Mouse (Mus musculus): ENCODE measurements around the gene Cys1.

Gene Cys1

GRCm38 (mm10) chr12:24699578-24699977 lies 18.0 kb upstream of the Cys1 start:
- intact Hi-C loops (cut with DNase I) = loop anchor here (2.0 kb wide), 1 partner anchor 229 kb away; no protein-coding TSS in a partner anchor

- intact Hi-C loops (cut with DNase I) = loop anchor here (2.0 kb wide), 1 partner anchor 228 kb away; no protein-coding TSS in a partner anchor
Measured at GRCm38 (mm10) chr12:24698514-24698913, 16.9 kb upstream of the Cys1 start.

- intact Hi-C loops (cut with DNase I) = loop anchor here (2.0 kb wide), 3 partner anchors 23 to 227 kb away; no protein-coding TSS in a partner anchor
Measured at GRCm38 (mm10) chr12:24697484-24698204, 16.0 kb upstream of the Cys1 start.

- intact Hi-C loops (cut with DNase I) = loop anchor here (2.0 kb wide), 2 partner anchors 22 to 94 kb away; no protein-coding TSS in a partner anchor
Measured at GRCm38 (mm10) chr12:24696500-24697483, 15.2 kb upstream of the Cys1 start.

GRCm38 (mm10) chr12:24690351-24690750 lies 8.7 kb upstream of the Cys1 start:
- intact Hi-C loops (cut with DNase I) = no loop called here

GRCm38 (mm10) chr12:24686696-24687346 lies 5.2 kb upstream of the Cys1 start:
- intact Hi-C loops (cut with DNase I) = loop anchor here (5.0 kb wide), 1 partner anchor 65 kb away; no protein-coding TSS in a partner anchor

- intact Hi-C loops (cut with DNase I) = loop anchor here (5.0 kb wide), 1 partner anchor 64 kb away; no protein-coding TSS in a partner anchor
Measured at GRCm38 (mm10) chr12:24686038-24686695, 4.6 kb upstream of the Cys1 start.

- intact Hi-C loops (cut with DNase I) = no loop called here
Measured at GRCm38 (mm10) chr12:24683461-24683860, 1.8 kb upstream of the Cys1 start.

- intact Hi-C loops (cut with DNase I) = no loop called here
Measured at GRCm38 (mm10) chr12:24682563-24682962, 950 bp upstream of the Cys1 start.

- intact Hi-C loops (cut with DNase I) = no loop called here
Measured at GRCm38 (mm10) chr12:24680492-24681285, 924 bp downstream of the Cys1 start.

GRCm38 (mm10) chr12:24680096-24680491 lies 1.5 kb downstream of the Cys1 start:
- intact Hi-C loops (cut with DNase I) = no loop called here

GRCm38 (mm10) chr12:24662131-24662530 lies 19.5 kb downstream of the Cys1 start:
- intact Hi-C loops (cut with DNase I) = no loop called here

GRCm38 (mm10) chr12:24661100-24661499 lies 20.5 kb downstream of the Cys1 start:
- intact Hi-C loops (cut with DNase I) = no loop called here

GRCm38 (mm10) chr12:24659923-24660322 lies 21.7 kb downstream of the Cys1 start:
- intact Hi-C loops (cut with DNase I) = no loop called here

- intact Hi-C loops (cut with DNase I) = no loop called here
Measured at GRCm38 (mm10) chr12:24658998-24659397, 22.6 kb downstream of the Cys1 start.

- intact Hi-C loops (cut with DNase I) = no loop called here
Measured at GRCm38 (mm10) chr12:24656436-24656835, 25.2 kb downstream of the Cys1 start.

- intact Hi-C loops (cut with DNase I) = loop anchor here (5.0 kb wide), 1 partner anchor 53 kb away; the partner anchor contains the start of gene Rrm2
Measured at GRCm38 (mm10) chr12:24654065-24654862, 27.3 kb downstream of the Cys1 start.

GRCm38 (mm10) chr12:24651642-24652342 lies 29.8 kb downstream of the Cys1 start:
- intact Hi-C loops (cut with DNase I) = loop anchor here (5.0 kb wide), 1 partner anchor 56 kb away; the partner anchor contains the start of gene Rrm2
